In the genomic region with DNA sequence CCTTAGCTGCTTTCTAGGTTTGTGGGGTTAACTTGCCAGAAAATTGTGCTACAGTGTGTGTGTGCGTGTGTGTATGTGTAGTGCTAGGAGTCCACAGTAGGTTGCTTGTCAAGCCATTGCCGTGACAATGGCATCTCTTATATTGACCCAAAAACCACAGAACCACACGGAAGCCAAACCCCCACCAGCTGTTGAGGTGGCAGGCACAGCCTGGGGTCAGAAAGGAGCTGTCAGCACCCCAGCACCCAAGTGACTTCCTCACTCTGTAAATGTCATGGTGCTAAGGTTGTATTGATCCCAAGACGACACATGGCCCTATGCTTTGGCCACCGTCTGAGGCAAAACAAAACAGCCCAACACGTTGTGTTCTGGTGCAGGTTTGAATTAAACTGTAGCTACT, we compare ENCODE assay signal across 16 mouse cellular contexts.
"Had no signal": no experiment of that assay in that cellular context is flagged by ENCODE, and none has a peak within 500 bp of the region (broad histone marks: within the 10 kb centered on the region; RNA-seq: fewer than 3 reads in every experiment).

No protein-coding gene starts in this region.

- H3K27me3 ChIP-seq: neural tube, embryonic 13.5 days; neural tube, embryonic 15.5 days; stomach, embryonic 15.5 days had no signal

- DNase-seq: retina, postnatal 1 day; right cerebral cortex, adult 18-20 months; right cerebral cortex, postnatal 14 days; right cerebral cortex, postnatal 25 days; right cerebral cortex, postnatal 4 days; spleen, adult 18-20 months; thymus, adult 18-20 months; thymus, adult 2 months; thymus, postnatal 14 days; thymus, postnatal 25 days; thymus, postnatal 36 days; thymus, postnatal 4 days had no signal

- H3K4me1 ChIP-seq: neural tube, embryonic 13.5 days; neural tube, embryonic 15.5 days; stomach, embryonic 15.5 days had no signal

- H3K36me3 ChIP-seq: stomach, embryonic 15.5 days had no signal

- H3K9ac ChIP-seq: neural tube, embryonic 13.5 days; neural tube, embryonic 15.5 days; stomach, embryonic 15.5 days had no signal

- H3K9me3 ChIP-seq: neural tube, embryonic 13.5 days; neural tube, embryonic 15.5 days; stomach, embryonic 15.5 days had no signal

- H3K27ac ChIP-seq: neural tube, embryonic 13.5 days; neural tube, embryonic 15.5 days; stomach, embryonic 15.5 days; stomach, postnatal 0 days had no signal

- H3K4me2 ChIP-seq: neural tube, embryonic 13.5 days; neural tube, embryonic 15.5 days; stomach, embryonic 15.5 days had no signal

- H3K4me3 ChIP-seq: neural tube, embryonic 13.5 days; neural tube, embryonic 15.5 days; stomach, embryonic 15.5 days had no signal
